Mouse (Mus musculus): ENCODE results near the gene Mob3b. TPM values are rescaled to one million over a fixed set of nuclear protein-coding genes. Genes with fewer than 3 reads are reported as not detected.

The Mob3b gene
- polyA plus RNA-seq, 1 experiment from 2014 or later = 11.1 TPM

GRCm38 (mm10) chr4:35169571-35170125 is 12.4 kb upstream of the Mob3b start:
- Histone ChIP-seq H3K9me3 (replicated peaks) (no peaks in the 10 kb centered on the region), H3K27ac (replicated peaks) (no peak overlapping the region), H3K36me3 (no peaks in the 10 kb centered on the region), H3K27me3 (no peaks in the 10 kb centered on the region), H3K4me2 (replicated peaks) (no peak overlapping the region), H3K4me3 (replicated peaks) (no peak overlapping the region), H3K9ac (no peak overlapping the region), H3K4me1 (peaks cover 13% of the 10 kb centered on the region; the same call in 1 of the 2 replicates)
- 29% methylated on average over 13 of the region's 13 CpGs for WGBS
- peak; percentile 25; the same call in 1 of the 2 replicates for ATAC-seq (ENCODE audit: insufficient number of reproducible peaks, low FRiP score, low TSS enrichment, low read depth)

- 81% methylated on average over 5 of the region's 5 CpGs for WGBS
- H3K4me1 ChIP-seq = peaks cover 13% of the 10 kb centered on the region; the same call in 1 of the 2 replicates
- H3K9me3 ChIP-seq (replicated peaks) = no peaks in the 10 kb centered on the region
- no peak overlapping the region for H3K27ac ChIP-seq (replicated peaks)
- ATAC-seq (ENCODE audit: insufficient number of reproducible peaks, low FRiP score, low TSS enrichment, low read depth) = no peak; the same call in 1 of the 2 replicates
- H3K9ac ChIP-seq = no peak overlapping the region
- H3K4me3 ChIP-seq (replicated peaks) = no peak overlapping the region
- H3K27me3 ChIP-seq = no peaks in the 10 kb centered on the region
- no peak overlapping the region for H3K4me2 ChIP-seq (replicated peaks)
- H3K36me3 ChIP-seq = no peaks in the 10 kb centered on the region
Observed at GRCm38 (mm10) chr4:35167855-35168254, 10.6 kb upstream of the Mob3b start.

GRCm38 (mm10) chr4:35165947-35166346 is 8.7 kb upstream of the Mob3b start:
- H3K4me2 ChIP-seq (replicated peaks) = no peak overlapping the region
- peaks cover 13% of the 10 kb centered on the region; the same call in 1 of the 2 replicates for H3K4me1 ChIP-seq
- no peak overlapping the region for H3K9ac ChIP-seq
- 74% methylated on average over 3 of the region's 3 CpGs for WGBS
- H3K4me3 ChIP-seq (replicated peaks) = no peak overlapping the region
- no peaks in the 10 kb centered on the region for H3K27me3 ChIP-seq
- no peaks in the 10 kb centered on the region for H3K9me3 ChIP-seq (replicated peaks)
- no peaks in the 10 kb centered on the region for H3K36me3 ChIP-seq
- ATAC-seq (ENCODE audit: insufficient number of reproducible peaks, low FRiP score, low TSS enrichment, low read depth) = no peak; the same call in 1 of the 2 replicates
- no peak overlapping the region for H3K27ac ChIP-seq (replicated peaks)

GRCm38 (mm10) chr4:35165275-35165674 is 8.0 kb upstream of the Mob3b start:
- Histone ChIP-seq H3K27ac (replicated peaks) (no peak overlapping the region), H3K9ac (no peak overlapping the region), H3K4me3 (replicated peaks) (no peak overlapping the region), H3K27me3 (no peaks in the 10 kb centered on the region), H3K9me3 (replicated peaks) (no peaks in the 10 kb centered on the region), H3K4me2 (replicated peaks) (no peak overlapping the region), H3K36me3 (no peaks in the 10 kb centered on the region), H3K4me1 (peaks cover 12% of the 10 kb centered on the region; the same call in 1 of the 2 replicates)
- no peak for ATAC-seq (ENCODE audit: insufficient number of reproducible peaks, low FRiP score, low TSS enrichment, low read depth)
- 73% methylated on average over 2 of the region's 2 CpGs for WGBS

GRCm38 (mm10) chr4:35157815-35158214 is 531 bp upstream of the Mob3b start:
- 67% methylated on average over 11 of the region's 11 CpGs for WGBS
- Histone ChIP-seq H3K9me3 (replicated peaks) (no peaks in the 10 kb centered on the region), H3K4me1 (peaks cover 16% of the 10 kb centered on the region), H3K4me3 (replicated peaks) (no peak overlapping the region), H3K36me3 (no peaks in the 10 kb centered on the region), H3K9ac (no peak overlapping the region), H3K27me3 (peaks cover 4% of the 10 kb centered on the region; the same call in 1 of the 2 replicates), H3K4me2 (replicated peaks) (no peak overlapping the region), H3K27ac (replicated peaks) (no peak overlapping the region)
- ATAC-seq (ENCODE audit: insufficient number of reproducible peaks, low FRiP score, low TSS enrichment, low read depth) = no peak

GRCm38 (mm10) chr4:35156149-35156611 is 1.1 kb downstream of the Mob3b start:
- Histone ChIP-seq H3K9ac (peak overlapping the region; percentile 51), H3K4me3 (replicated peaks) (peak overlapping the region; percentile 61), H3K4me2 (replicated peaks) (peak overlapping the region; percentile 86), H3K9me3 (replicated peaks) (no peaks in the 10 kb centered on the region), H3K27me3 (peaks cover 4% of the 10 kb centered on the region; the same call in 1 of the 2 replicates), H3K36me3 (no peaks in the 10 kb centered on the region), H3K4me1 (peaks cover 16% of the 10 kb centered on the region), H3K27ac (replicated peaks) (peak overlapping the region; percentile 82)
- under 1% methylated on average over 26 of the region's 26 CpGs for WGBS
- peak; percentile 75 for ATAC-seq (ENCODE audit: insufficient number of reproducible peaks, low FRiP score, low TSS enrichment, low read depth)

- Histone ChIP-seq H3K9me3 (replicated peaks) (no peaks in the 10 kb centered on the region), H3K27ac (replicated peaks) (peak overlapping the region; percentile 82; the same call in 1 of the 2 replicates), H3K4me3 (replicated peaks) (peak overlapping the region; percentile 61), H3K36me3 (no peaks in the 10 kb centered on the region), H3K27me3 (peaks cover 4% of the 10 kb centered on the region; the same call in 1 of the 2 replicates), H3K9ac (peak overlapping the region; percentile 51), H3K4me2 (replicated peaks) (peak overlapping the region; percentile 86), H3K4me1 (peaks cover 16% of the 10 kb centered on the region)
- 26% methylated on average over 20 of the region's 20 CpGs for WGBS
- no peak for ATAC-seq (ENCODE audit: insufficient number of reproducible peaks, low FRiP score, low TSS enrichment, low read depth)
Observed at GRCm38 (mm10) chr4:35155132-35155922, 2.0 kb downstream of the Mob3b start.

- H3K4me1 ChIP-seq = peaks cover 16% of the 10 kb centered on the region
- ATAC-seq (ENCODE audit: insufficient number of reproducible peaks, low FRiP score, low TSS enrichment, low read depth) = no peak
- no peak overlapping the region for H3K27ac ChIP-seq (replicated peaks)
- no peak overlapping the region for H3K4me2 ChIP-seq (replicated peaks)
- H3K9me3 ChIP-seq (replicated peaks) = no peaks in the 10 kb centered on the region
- H3K4me3 ChIP-seq (replicated peaks) = no peak overlapping the region
- 79% methylated on average over 3 of the region's 3 CpGs for WGBS
- no peak overlapping the region for H3K9ac ChIP-seq
- H3K27me3 ChIP-seq = peaks cover 4% of the 10 kb centered on the region; the same call in 1 of the 2 replicates
- no peaks in the 10 kb centered on the region for H3K36me3 ChIP-seq
Observed at GRCm38 (mm10) chr4:35154051-35154450, 3.2 kb downstream of the Mob3b start.

GRCm38 (mm10) chr4:35151756-35152155 is 5.5 kb downstream of the Mob3b start, which contains the start of gene Ifnk:
Gene Ifnk (plus strand): TSS chr4:35152056.
- no peak within 1 kb of the TSS for H3K27ac ChIP-seq (replicated peaks)
- 78% methylated on average over 4 of the region's 4 CpGs for WGBS
- H3K4me1 ChIP-seq = peaks cover 16% of the 10 kb centered on the region
- no peak within 1 kb of the TSS for H3K4me3 ChIP-seq (replicated peaks)
- no peaks in the 10 kb centered on the region for H3K9me3 ChIP-seq (replicated peaks)
- H3K27me3 ChIP-seq = no peaks in the 10 kb centered on the region
- no peak for ATAC-seq (ENCODE audit: insufficient number of reproducible peaks, low FRiP score, low TSS enrichment, low read depth)
- no peak within 1 kb of the TSS for H3K9ac ChIP-seq
- H3K36me3 ChIP-seq = no peaks in the 10 kb centered on the region
- H3K4me2 ChIP-seq (replicated peaks) = no peak within 1 kb of the TSS

- ATAC-seq (ENCODE audit: insufficient number of reproducible peaks, low FRiP score, low TSS enrichment, low read depth) = no peak
- peaks cover 8% of the 10 kb centered on the region for H3K4me1 ChIP-seq
- no peak overlapping the region for H3K4me3 ChIP-seq (replicated peaks)
- no peak overlapping the region for H3K4me2 ChIP-seq (replicated peaks)
- H3K36me3 ChIP-seq = no peaks in the 10 kb centered on the region
- 73% methylated on average over 3 of the region's 3 CpGs for WGBS
- no peaks in the 10 kb centered on the region for H3K9me3 ChIP-seq (replicated peaks)
- H3K9ac ChIP-seq = no peak overlapping the region
- no peaks in the 10 kb centered on the region for H3K27me3 ChIP-seq
- H3K27ac ChIP-seq (replicated peaks) = no peak overlapping the region
Observed at GRCm38 (mm10) chr4:35150706-35151105, 6.6 kb downstream of the Mob3b start.

- 0 out of 2 replicates have a peak, but pooled peaks cover 8% of the 10 kb centered on the region for H3K4me1 ChIP-seq
- H3K4me3 ChIP-seq (replicated peaks) = no peak overlapping the region
- ATAC-seq (ENCODE audit: insufficient number of reproducible peaks, low FRiP score, low TSS enrichment, low read depth) = no peak
- no peaks in the 10 kb centered on the region for H3K36me3 ChIP-seq
- no peak overlapping the region for H3K4me2 ChIP-seq (replicated peaks)
- H3K9ac ChIP-seq = no peak overlapping the region
- WGBS = 88% methylated on average over 4 of the region's 4 CpGs
- no peaks in the 10 kb centered on the region for H3K27me3 ChIP-seq
- H3K27ac ChIP-seq (replicated peaks) = no peak overlapping the region
- no peaks in the 10 kb centered on the region for H3K9me3 ChIP-seq (replicated peaks)
Observed at GRCm38 (mm10) chr4:35148326-35148725, 9.0 kb downstream of the Mob3b start.

Measured in embryonic facial prominence, embryonic 15.5 days (tissue).